Mouse (Mus musculus) left cerebral cortex, adult 18-20 months (tissue): ENCODE measurements at regions not wholly inside any gene's neighbourhood (a gene's known extent, or its start where the extent isn't known, plus 50 kb on each side); places are given as distances from the start of the nearest gene placed in this dataset.
A peak's percentile ranks its signal among the peaks of the same experiment; 100 is the strongest.

Experiments
- DNase-seq, 2 experiments: peaks; one replicate each; pipeline ENCODE4 v3.0.0; 2021 to 2022; ENCODE audit warnings: low spot score in 2 of 2, mixed read lengths in 1 of 2

DNA sequence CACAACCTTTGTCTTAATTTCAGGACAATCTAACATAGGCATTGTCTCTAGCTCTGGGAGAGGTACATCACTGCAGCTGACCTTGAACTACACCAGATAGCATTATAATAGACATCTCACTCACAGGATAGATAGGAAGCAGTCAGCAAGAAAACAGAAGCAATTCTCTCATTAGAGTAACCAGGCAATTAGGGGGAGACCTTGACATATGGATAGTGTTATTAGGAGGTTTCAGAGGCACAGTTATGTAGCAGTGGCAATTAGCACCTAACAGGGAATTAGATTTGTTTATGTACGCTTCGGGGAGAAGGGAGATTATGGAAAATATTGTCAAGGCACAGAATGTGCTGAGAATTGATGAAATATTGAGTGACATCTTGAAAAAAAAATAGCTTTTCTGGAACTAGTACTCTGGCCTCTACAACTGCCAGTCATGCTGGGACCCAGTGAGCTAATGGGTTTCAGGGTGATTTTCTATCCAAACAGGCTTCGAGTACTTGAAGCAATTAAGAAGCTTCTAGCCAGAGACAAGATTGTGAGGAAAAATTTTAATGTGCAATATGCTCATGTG, 216.8 kb upstream of the Aco1 start:
- DNase-seq: no peak

DNA sequence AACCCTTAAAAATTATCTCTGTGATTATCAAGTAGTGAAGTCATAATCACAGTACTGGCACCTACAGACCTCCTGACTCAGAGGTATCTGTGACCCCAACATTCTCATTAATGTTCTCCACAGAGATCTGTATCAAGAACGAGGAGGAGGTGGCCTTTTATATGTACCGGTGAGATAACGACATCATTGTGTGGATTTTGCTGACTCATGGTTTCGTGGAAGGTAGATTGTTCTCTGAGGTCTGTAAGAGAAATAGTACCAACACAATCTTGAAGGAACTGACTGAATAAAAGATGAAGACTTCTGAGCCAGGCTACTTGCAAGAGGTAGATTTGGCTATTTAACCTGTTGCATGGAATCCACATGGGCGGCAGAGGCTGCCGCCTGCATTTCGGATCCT, 216.3 kb upstream of the Aco1 start:
- no peak for DNase-seq

DNA sequence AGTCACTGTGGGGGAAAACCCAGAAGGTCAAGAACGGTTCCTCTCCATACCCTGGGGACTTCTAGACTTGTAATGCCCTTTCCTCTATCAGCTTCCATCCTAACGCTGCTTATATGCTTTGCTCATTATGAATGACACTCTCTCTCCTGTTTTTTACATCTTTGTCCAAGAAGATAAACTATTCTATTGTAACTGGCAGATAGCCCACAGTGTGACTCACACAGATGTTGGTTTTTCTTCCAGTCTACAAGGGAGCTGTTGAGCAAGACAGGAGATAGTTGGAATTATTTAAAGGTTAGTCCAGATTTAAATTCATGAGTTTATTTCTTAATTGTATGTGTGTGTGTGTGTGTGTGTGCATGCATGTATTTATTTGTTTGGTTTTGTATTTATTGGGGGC, 214.4 kb upstream of the Aco1 start:
- DNase-seq: no peak

DNA sequence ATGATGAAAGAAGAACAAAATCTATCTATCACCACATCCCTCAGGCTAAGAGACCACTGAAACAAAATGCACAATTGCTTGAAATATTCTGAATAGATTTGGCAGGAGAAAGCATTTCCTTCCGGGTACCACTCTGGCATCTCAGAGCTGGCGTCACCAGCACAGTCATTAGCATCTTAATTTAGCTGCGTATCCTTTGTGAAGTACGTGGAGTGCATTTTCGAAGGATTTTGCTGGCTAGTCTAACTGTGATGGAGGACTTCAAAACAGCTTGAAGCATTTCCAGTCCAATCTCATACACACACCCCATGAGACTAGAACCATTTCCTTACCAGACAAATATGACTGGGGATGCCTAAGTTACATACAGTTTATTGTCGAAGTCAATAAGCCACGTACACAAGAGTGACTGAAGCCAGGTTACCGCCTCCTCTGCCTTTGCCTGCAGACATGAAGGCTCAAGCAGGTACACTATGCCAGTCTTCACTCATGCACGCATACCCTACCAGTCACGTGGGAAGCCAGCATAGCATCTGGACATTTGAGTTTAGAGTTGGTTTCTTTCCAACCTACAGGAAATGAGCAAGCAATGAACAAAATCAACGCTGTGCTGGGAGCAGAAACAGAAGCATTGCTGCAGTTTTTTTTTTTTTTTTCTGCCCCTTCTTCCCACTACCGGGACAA, 208.7 kb upstream of the Aco1 start:
- peak; percentile 4 to 9 for DNase-seq

DNA sequence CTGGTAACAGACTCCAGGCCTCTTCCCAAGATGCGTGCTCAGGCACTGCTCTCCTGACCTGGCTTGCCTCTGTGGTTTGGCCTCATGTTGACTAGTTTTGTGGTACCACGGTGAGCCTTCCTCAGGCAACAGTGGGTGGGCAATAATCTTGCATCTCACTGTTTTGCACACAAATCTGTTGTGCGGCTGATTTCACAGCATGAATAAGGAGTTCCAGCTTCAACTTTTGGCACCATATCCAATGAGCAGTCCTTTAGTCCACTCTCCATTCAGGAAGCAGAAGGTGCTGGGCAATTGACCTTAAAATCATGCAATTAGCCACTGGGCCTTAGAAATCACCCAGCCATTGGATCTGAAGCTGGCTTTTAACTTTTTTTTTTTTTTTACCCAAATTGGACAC, 184.2 kb upstream of the Aco1 start:
- no peak for DNase-seq

DNA sequence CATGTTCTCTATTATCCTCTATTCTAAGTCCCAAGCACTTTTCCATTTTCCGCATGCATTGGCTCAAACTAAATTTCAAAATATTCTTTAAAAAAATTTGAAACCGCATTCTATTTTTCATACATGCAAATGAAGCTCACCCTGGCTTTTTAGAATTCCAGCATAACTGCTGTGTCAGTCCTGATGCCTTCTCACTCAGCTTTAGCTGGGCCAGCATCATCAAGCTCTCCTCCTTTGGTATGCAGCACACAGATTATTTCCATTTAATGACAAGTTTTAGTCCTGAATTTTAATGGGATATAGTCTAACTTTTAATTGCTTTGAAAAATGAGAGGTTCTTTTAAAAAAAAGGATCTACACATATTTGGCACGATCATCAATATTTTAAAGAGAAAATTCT, 174.9 kb upstream of the Aco1 start:
- DNase-seq: no peak

DNA sequence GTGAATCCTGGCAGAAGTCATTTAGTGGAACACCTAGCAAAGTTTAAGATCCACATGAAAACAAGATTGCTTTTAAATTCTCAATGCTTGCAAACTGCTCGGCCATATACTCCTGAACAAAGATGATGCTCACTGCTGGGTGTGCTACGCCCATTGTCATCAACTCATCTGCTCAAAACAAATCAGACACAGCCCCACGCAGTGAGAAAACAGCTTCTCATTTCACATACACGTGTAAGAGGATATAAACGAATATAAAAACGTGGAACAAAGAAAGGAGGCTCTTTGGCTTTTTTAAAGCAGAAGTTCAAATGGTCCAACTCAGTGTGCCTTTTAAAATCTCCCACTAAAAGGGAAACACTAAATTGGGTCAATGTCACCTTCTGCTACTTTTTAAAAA, 151.5 kb upstream of the Aco1 start:
- no peak for DNase-seq

DNA sequence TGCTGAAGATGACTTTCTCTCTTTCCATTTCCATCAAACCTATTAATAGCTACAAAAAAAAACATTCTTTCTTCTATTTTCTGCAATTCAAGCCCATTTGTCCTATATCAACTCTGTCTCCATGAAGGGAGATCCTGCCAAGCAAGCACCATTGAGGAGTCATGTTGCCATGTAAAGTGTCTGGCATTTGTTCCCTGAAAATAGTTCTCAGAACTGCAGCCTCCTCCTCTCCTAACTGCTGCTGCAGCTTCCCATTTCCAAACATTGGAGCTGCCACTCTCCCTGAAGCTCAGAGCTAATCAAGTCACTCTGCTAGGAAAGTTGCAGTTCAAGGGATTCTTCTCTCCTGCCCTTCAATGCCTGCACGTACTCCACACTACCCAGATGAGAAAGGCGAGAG, 151.0 kb upstream of the Aco1 start:
- peak; percentile 12 to 44 for DNase-seq

DNA sequence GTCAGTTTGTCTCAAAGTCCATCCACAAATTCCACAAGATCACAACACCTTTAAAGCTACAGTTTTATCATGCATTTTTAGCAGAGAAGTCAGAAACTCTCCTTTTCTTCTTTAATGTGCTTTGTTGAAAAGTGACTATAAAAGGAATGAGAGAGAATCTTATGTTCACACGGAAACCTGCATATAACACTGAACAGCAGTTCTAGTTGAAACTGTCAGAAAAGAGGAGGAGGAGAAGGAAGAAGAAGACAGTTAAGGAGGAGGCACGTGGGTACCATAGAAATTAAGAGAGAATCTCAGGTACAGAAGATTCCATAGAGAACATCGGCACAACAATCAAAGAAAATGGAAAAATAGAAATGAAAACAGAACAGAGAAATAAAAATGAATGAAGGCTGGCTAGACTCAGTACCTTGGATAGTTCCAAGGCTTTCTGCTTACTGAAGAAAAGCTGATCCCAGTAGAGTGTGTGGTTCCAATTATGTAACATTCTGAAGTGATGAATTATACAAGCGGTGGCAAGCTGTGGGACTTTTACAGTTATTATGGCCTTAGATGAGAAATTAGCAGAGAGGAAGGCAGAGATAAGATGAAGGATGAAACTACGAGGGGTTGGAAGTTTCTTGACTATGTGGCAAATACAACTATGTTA, 144.0 kb upstream of the Aco1 start:
- DNase-seq: no peak

DNA sequence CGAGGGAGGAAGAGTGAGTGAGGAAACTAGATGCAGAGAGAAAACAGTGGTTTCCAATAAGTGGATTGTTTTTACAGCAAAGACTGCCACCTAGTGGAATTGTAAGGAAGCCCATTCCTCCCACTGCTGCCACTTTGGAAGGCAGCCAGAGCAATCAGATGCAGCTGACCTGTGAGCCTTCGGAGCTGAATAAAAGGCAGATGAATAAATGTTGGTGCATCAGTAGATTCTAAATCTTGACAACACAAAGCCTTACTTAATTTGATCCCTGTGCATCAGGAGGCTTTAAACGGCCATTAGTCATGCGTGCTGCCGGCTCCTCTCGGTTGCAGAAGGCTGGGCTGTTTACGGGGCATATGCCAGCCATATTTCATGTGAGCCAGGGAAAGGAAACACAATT, 128.2 kb upstream of the Aco1 start:
- peak; percentile 72 to 74 for DNase-seq

DNA sequence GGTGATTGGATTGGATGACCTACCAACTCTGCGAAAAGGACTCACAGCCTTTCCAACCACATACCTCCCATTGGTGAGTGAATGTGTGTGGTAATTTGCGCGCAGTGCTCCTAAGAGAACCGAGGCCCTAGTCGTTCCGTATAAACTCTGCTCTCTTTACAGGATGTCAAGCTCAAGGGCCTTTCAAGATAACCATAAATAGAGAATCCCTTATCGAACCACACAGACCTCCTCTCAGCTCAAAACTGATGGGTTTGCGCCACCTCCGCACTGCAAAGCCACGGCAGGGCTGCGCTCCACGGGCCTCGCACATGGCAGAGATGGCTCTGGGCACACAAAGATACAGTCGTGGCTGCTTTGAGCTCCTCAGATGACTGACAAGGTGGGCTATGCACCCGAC, 126.0 kb upstream of the Aco1 start:
- no peak for DNase-seq

DNA sequence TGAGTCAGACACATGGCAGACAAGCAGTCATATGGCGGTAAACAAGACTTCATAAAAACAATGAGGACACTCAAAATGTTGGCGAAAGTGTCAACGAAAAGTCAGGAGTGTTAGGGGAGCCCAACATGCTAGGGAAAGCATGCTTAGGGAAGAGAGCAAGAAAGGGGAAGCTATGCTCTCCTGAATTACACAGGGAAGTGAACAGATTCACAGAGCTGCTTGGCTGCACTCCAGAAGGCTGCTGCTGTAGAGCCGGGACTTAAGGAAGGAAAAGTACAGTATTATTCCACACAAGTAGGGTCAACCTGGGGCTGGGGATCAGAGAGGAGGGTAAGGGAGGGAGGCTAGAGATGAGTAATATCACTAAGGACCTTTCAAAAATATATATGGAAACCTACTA, 124.7 kb upstream of the Aco1 start:
- DNase-seq: no peak

DNA sequence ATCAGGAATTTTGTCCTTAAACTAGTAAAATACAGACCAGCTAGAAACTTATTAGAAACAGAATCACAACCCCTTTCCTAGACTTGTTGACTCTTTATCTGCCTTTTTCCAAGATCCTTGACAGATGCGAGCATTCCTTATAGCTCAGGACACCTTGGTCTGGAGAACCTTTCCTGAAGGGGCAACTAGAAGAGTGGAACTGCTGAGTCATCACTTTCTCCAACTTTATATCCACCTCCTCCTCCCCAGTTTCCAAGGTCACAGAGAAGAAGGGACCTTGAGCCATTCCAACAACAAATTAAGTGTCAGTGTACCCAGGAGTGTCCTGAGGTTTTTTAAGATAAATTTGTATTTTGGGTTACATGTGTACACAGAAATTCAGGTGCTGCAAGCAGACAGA, 111.5 kb upstream of the Aco1 start:
- no peak for DNase-seq

DNA sequence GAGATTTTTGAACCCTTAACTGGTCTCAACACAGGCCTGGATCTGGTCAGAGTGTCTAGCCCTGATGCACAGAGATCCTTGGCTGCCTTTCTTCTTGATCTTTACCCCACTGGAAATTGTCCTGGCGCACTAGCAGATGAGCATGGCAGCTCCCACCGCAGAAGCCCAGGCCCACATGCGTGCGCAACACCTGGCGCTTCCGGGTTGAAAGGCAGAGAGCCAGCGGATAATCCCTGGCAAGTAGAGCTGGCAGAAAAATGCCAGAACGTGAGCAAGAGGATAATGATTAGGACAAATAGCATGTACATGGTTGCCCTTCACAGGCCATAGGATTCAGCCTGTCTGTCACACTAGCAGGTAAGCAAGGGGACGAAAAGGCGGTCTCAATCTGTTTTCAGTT, 95.0 kb upstream of the Aco1 start:
- no peak for DNase-seq

DNA sequence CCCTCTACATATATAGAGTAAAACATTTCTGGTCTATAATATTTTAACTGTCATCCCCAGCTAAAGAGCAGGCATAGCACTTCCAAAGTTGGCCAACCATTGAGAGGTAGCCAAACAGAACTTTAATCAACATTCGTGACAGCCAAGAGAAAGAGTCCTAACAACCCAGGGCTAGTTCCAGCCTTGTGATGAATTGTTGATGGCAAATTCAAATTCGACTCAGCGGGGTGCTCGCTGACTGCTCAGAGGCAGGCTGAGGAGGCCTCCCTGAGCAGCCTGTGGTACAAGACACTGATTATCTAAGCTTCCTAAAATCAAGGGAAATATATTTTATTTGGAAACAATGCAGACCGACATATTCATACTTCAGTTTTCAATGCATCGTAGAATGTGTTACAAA, 93.8 kb upstream of the Aco1 start:
- no peak for DNase-seq

DNA sequence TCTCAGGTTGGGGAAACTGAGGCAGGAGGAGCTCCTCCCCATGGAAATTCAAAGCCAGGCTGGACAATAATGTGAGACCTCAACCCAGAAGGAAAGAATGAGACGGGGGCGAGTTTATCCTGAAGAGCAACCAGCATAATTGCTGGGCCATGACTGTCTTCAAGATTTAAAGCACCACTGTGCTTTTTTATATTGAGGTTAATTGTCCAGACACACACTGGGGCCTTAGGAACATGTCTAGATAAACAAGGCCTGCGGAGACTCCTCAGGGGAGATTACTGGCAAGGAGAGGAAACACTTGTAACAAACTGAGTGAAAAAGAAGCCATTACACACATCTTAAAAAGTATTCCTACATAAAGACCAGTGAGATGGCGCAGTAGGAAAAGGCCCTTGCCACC, 91.0 kb upstream of the Aco1 start:
- DNase-seq: no peak

DNA sequence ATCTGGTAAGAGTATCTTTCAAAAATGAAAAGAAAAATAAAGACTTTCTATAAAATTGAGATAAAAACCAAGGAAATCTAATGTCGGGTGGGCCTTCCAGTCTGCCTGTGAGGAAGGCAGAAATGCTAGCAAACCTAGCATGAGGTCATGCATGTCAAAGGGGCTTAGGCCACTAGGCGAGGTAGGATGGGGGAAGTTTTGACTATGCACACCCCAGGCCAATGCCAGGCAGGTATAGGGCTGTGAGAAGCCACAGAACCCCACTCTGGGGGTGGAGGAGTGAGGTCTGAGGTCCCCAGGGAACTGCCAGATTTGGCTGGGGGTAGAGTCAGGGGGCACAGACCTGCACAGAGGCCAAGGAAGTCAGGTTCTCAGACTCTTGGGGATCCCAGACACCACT, 89.5 kb upstream of the Aco1 start:
- no peak for DNase-seq

DNA sequence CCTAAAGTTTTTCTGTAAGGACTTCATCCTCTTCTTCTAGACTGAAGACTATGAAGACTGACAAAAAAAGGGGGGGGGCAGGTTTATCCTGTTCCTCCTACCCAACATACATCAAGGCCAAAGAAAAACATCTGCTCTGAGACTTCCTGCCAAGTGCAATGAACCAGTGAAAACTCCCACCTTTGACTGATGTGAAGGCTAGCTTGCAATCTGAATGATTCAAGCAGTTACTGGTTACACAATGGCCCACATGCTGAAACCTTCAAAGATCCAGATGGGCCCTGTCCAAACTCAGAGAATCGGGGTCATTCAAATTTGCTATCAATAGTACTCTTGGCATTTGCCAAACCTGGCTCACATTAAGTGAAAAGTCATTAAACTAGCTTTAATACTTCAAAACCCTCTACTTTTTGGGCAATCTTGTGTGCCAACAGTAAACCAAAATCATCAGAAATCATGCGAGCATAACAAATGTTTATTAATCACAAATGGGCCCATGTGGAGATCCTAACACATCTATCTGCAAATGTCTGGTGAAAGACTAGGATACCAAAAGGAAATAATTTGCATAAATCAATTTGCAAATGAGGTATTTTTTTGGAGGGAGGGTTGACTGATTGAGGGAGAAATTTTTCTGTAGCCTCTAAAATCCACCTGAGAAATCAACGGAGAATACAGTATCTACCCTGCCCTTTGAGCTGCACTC, 79.0 kb upstream of the Aco1 start:
- DNase-seq: no peak

DNA sequence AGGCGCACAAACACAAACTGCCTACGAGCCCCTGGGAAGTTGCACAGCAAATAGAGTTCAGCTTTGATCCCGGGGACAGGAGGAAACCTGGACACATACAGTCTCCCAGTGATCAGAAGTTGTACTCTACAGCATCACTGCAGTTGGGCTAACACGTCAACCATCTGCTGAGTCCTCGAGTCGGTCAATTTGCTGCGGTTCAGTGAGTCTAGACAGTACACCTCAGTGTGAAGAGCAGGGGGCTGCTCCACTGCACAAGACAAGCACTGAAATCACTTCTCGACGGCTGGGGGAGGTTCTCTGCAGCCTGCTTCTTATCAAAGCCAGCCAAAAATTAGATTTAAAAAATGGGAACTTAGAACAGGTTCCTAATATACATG, 78.4 kb upstream of the Aco1 start:
- no peak for DNase-seq

DNA sequence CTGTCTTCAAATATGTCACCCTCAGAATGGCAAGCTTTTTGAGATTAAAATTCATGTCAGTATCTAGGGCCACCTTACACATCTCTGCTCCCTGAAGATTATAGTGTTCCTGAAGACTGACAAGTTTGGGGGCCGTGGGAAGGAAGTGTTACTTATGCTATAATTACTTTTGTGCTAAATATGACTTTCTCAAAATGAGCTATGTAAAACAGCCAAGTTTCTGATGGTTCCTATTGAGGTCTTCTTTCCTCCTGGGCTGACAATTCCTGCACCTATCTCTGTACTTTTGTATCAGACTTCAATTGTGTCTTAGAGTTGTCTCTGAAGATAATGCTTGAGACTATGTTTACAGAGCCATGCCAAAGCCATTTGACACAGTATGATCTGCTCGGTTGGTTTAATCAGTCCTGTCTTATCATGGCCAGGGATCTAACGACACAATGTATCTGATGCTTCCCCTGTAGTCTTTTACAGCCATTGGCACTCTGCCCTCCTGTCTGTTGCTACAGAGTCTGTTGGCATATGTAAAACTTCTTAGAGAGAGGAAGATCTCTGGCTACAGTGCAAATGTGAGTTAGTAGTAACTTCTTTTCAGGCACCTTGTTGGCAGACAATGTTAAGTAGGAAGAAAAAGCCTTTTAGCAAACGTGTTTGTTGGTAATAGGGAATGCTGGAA, 71.8 kb upstream of the Aco1 start:
- DNase-seq: peak; percentile 37 to 48

DNA sequence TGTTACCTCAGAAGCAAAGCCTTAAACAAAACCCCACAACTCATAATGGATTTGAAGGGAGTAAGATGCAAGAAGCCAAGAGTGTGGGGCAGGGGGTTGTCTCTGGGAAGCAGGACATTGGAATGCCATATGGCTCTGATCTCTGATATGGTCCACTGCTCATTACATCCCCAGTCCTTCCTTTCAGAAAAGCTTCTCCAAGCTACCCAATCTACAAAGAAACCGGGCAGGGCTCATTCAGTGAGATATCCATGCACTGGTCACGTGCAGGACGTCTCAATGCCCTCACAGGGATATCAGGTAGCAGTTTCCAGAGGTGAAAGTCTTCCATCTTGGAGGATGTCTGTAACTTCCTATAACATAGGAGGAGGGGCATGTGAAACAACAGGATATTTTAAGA, 61.8 kb upstream of the Aco1 start:
- no peak for DNase-seq

DNA sequence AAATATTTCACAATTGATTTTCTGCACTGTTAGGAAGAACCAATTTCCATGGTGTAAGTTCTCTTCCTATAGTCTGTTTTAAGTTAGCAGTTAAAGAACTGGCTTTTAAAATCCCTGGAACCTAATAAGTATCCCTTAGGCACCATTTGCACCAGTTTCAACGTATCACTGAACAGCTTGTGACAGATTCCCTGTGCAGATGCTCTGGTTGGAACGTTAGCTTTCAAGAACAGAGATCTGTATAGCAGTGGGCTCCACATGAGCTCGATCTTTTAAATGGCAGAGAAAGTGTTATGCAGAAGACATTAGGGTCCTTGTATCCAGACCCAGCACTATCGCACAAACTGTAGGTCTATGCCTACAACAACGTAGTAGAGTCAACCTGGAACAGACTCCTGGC, 52.6 kb upstream of the Aco1 start:
- no peak for DNase-seq
